Mouse (Mus musculus): ENCODE measurements around the gene Ttll5.

DNA sequence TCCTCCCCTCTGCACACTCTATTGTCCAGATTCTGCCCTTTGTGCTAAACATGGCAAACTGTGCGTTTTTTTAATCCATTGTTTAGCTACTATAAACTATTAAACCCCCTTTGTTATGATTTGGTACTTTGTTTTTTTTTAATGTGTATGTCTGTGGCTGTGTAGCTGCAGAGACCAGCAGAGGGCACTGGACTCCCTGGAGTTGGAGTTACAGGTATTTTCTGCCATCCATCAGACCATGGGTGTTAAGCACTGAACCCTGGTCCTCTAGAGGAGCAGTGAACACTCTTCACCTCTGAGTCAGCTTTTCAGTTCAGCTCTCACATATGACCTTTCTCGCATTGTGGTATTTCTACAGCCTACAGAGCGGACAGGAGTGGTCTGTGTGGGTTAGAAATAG is 129.7 kb downstream of the Ttll5 start:
- TF ChIP-seq GATA1 (IDR thresholded peaks at IDR 0.05; ENCODE audit: borderline replicate concordance, low read length): no peak
- TF ChIP-seq FLI1 (IDR thresholded peaks at IDR 0.05; ENCODE audit: low read length): no peak
